Mouse (Mus musculus) kidney, adult 2 months (tissue): ENCODE results near the gene Ppp1r9a.

Experiments
- CTCF ChIP-seq: fragments of 200-500 bp; conservative IDR thresholded peaks from 2 replicates; pipeline ENCODE4 v1.5.1; 2011; ENCODE audit warnings: low read depth, mild to moderate bottlenecking, control low read depth, low read length, moderate library complexity, mixed read lengths; ENCODE audit not compliant: insufficient read depth, insufficient read length
- POLR2A ChIP-seq: fragments of 200-500 bp; IDR thresholded peaks from one replicate; pipeline ENCODE4 v1.6.1; 2011; ENCODE audit warnings: low read depth, low read length, control low read depth

- no peak for TF ChIP-seq CTCF
- no peak for TF ChIP-seq POLR2A
These were observed 2.8 kb upstream of the Ppp1r9a start for GRCm38 (mm10) chr6:4899906-4900305.
